Mouse (Mus musculus) embryonic facial prominence, embryonic 11.5 days (tissue): ENCODE results near the gene Olfr71. TPM values are rescaled to one million over a fixed set of nuclear protein-coding genes. Genes with fewer than 3 reads are reported as not detected.
A peak's percentile ranks its signal among the peaks of the same experiment; 100 is the strongest.

Source experiments
- ATAC-seq: fragments of 200-750 bp; cut with Nextera tagmentation; replicated peaks from 2 replicates; pipeline ENCODE4 v1.8.0; 2017; ENCODE audit warnings: low read depth; ENCODE audit not compliant: insufficient number of reproducible peaks, low FRiP score, low TSS enrichment
- DNase-seq: peaks from one replicate; pipeline ENCODE4 v3.0.0-alpha.2; 2015; ENCODE audit warnings: low spot score
- H3K27ac ChIP-seq: fragments of 300-500 bp; sonication (generic); replicated peaks from 2 replicates; pipeline ENCODE4 v1.5.1; 2014; ENCODE audit warnings: mild to moderate bottlenecking, low read depth, low read length, control low read depth
- H3K27me3 ChIP-seq: fragments of 300-500 bp; sonication (generic); 2 replicates; pipeline ENCODE4 v1.6.1; 2014; ENCODE audit warnings: mild to moderate bottlenecking, low read length, moderate library complexity, mixed read lengths; ENCODE audit not compliant: control insufficient read depth, insufficient read depth
- H3K36me3 ChIP-seq: fragments of 300-500 bp; sonication (generic); replicated peaks from 2 replicates; pipeline ENCODE4 v1.6.1; 2014; ENCODE audit warnings: low read depth, mild to moderate bottlenecking, low read length, moderate library complexity, mixed read lengths; ENCODE audit not compliant: control insufficient read depth, insufficient read depth
- H3K4me1 ChIP-seq: fragments of 300-500 bp; sonication (generic); 2 replicates; pipeline ENCODE4 v1.6.1; 2014; ENCODE audit warnings: low read length, mixed read lengths; ENCODE audit not compliant: control insufficient read depth, insufficient read depth
- H3K4me2 ChIP-seq: fragments of 300-500 bp; sonication (generic); 2 replicates; pipeline ENCODE4 v1.6.1; 2014; ENCODE audit warnings: low read depth, mild to moderate bottlenecking, control low read depth, low read length, moderate library complexity
- H3K4me3 ChIP-seq: fragments of 300-500 bp; sonication (generic); 2 replicates; pipeline ENCODE4 v1.5.1; 2014; ENCODE audit warnings: low read depth, low read length, control low read depth
- H3K9ac ChIP-seq: fragments of 300-500 bp; sonication (generic); replicated peaks from 2 replicates; pipeline ENCODE4 v1.6.1; 2014; ENCODE audit warnings: mild to moderate bottlenecking, control low read depth, low read length
- H3K9me3 ChIP-seq: fragments of 300-500 bp; sonication (generic); replicated peaks from 2 replicates; pipeline ENCODE4 v1.6.1; 2016; ENCODE audit warnings: mild to moderate bottlenecking, low read length, inconsistent platforms, mixed read lengths; ENCODE audit not compliant: control insufficient read depth
- WGBS: fragments of 180-500 bp; shearing (Covaris S2); extraction: QIAGEN DNeasy Blood & Tissue Kit; methylation state at CpG from one replicate; pipeline ENCODE4 v1.1.7; 2014; 5-methylcytosine and 5-hydroxymethylcytosine counted together
- polyA plus RNA-seq: library from polyadenylated mRNA; unstranded; fragments of >200 nt; fragmentation: Nextera tagmentation; extraction: Ambion mirVana; gene quantifications from 2 replicates; pipeline ENCODE4 v1.2.1, GENCODE M21; 2014

Gene Olfr71
- not detected in 2 replicates for polyA plus RNA-seq

GRCm38 (mm10) chr4:43709869-43710268 is at the start of gene Olfr71:
TSS of gene Olfr71 (minus strand) at chr4:43710255.
- Histone ChIP-seq H3K36me3 (no peaks in the 10 kb centered on the region), H3K9me3 (no peaks in the 10 kb centered on the region), H3K4me1 (no peaks in the 10 kb centered on the region), H3K27ac (no peak within 1 kb of the TSS), H3K27me3 (no peaks in the 10 kb centered on the region), H3K9ac (no peak within 1 kb of the TSS), H3K4me2 (no peak within 1 kb of the TSS), H3K4me3 (no peak within 1 kb of the TSS)
- ATAC-seq (no peak), DNase-seq (no peak)
- WGBS, result 83% methylated on average over 6 of the region's 6 CpGs

GRCm38 (mm10) chr4:43757213-43757612 is 47.2 kb upstream of the Olfr71 start:
- Histone ChIP-seq H3K27ac (no peak overlapping the region), H3K4me3 (no peak overlapping the region), H3K9ac (no peak overlapping the region), H3K9me3 (no peaks in the 10 kb centered on the region), H3K27me3 (no peaks in the 10 kb centered on the region), H3K4me1 (no peaks in the 10 kb centered on the region), H3K36me3 (no peaks in the 10 kb centered on the region), H3K4me2 (no peak overlapping the region)
- no peak for DNase-seq
- ATAC-seq, result no peak
- WGBS, result 81% methylated on average over 6 of the region's 6 CpGs

GRCm38 (mm10) chr4:43745187-43745586 is 35.1 kb upstream of the Olfr71 start:
- 17% methylated on average over 6 of the region's 6 CpGs for WGBS
- no peaks in the 10 kb centered on the region for H3K36me3 ChIP-seq
- no peaks in the 10 kb centered on the region for H3K9me3 ChIP-seq
- no peaks in the 10 kb centered on the region for H3K27me3 ChIP-seq
- no peak overlapping the region for H3K9ac ChIP-seq
- peak; percentile 79 for DNase-seq
- ATAC-seq, result no peak
- H3K4me3 ChIP-seq, result no peak overlapping the region
- no peak overlapping the region for H3K27ac ChIP-seq
- no peak overlapping the region for H3K4me2 ChIP-seq
- no peaks in the 10 kb centered on the region for H3K4me1 ChIP-seq

GRCm38 (mm10) chr4:43743099-43743498 is 33.0 kb upstream of the Olfr71 start:
- no peak for DNase-seq
- Histone ChIP-seq H3K9me3 (no peaks in the 10 kb centered on the region), H3K4me3 (no peak overlapping the region), H3K9ac (no peak overlapping the region), H3K4me1 (no peaks in the 10 kb centered on the region), H3K36me3 (no peaks in the 10 kb centered on the region), H3K4me2 (no peak overlapping the region), H3K27me3 (no peaks in the 10 kb centered on the region), H3K27ac (no peak overlapping the region)
- 48% methylated on average over 1 of the region's 1 CpGs for WGBS
- no peak for ATAC-seq

- Histone ChIP-seq H3K4me2 (no peak overlapping the region), H3K36me3 (no peaks in the 10 kb centered on the region), H3K9me3 (no peaks in the 10 kb centered on the region), H3K27me3 (no peaks in the 10 kb centered on the region), H3K9ac (no peak overlapping the region), H3K4me3 (no peak overlapping the region), H3K27ac (no peak overlapping the region), H3K4me1 (no peaks in the 10 kb centered on the region)
- 34% methylated on average over 4 of the region's 4 CpGs for WGBS
- ATAC-seq (no peak), DNase-seq (no peak)
Measured at GRCm38 (mm10) chr4:43742637-43743036, 32.6 kb upstream of the Olfr71 start.

GRCm38 (mm10) chr4:43741526-43741925 is 31.5 kb upstream of the Olfr71 start:
- Histone ChIP-seq H3K27ac (no peak overlapping the region), H3K36me3 (no peaks in the 10 kb centered on the region), H3K4me2 (no peak overlapping the region), H3K4me3 (no peak overlapping the region), H3K4me1 (no peaks in the 10 kb centered on the region), H3K9me3 (no peaks in the 10 kb centered on the region), H3K27me3 (no peaks in the 10 kb centered on the region), H3K9ac (no peak overlapping the region)
- WGBS, result 56% methylated on average over 5 of the region's 5 CpGs
- DNase-seq (no peak), ATAC-seq (no peak)

- WGBS, result 70% methylated on average over 8 of the region's 8 CpGs
- no peak for DNase-seq
- H3K9ac ChIP-seq, result no peak overlapping the region
Measured at GRCm38 (mm10) chr4:43738989-43739674, 29.1 kb upstream of the Olfr71 start.

GRCm38 (mm10) chr4:43737144-43737543 is 27.1 kb upstream of the Olfr71 start:
- H3K27me3 ChIP-seq, result no peaks in the 10 kb centered on the region
- DNase-seq (no peak), ATAC-seq (no peak)
- H3K4me3 ChIP-seq, result no peak overlapping the region
- H3K9ac ChIP-seq, result no peak overlapping the region
- no peak overlapping the region for H3K27ac ChIP-seq
- no peaks in the 10 kb centered on the region for H3K9me3 ChIP-seq
- no peaks in the 10 kb centered on the region for H3K36me3 ChIP-seq
- 44% methylated on average over 6 of the region's 6 CpGs for WGBS
- H3K4me1 ChIP-seq, result no peaks in the 10 kb centered on the region
- no peak overlapping the region for H3K4me2 ChIP-seq

More at GRCm38 (mm10) chr4:43738989-43739674, 29.1 kb upstream of the Olfr71 start:
- Histone ChIP-seq H3K36me3 (no peaks in the 10 kb centered on the region), H3K4me3 (no peak overlapping the region), H3K4me1 (no peaks in the 10 kb centered on the region), H3K9me3 (no peaks in the 10 kb centered on the region), H3K27ac (no peak overlapping the region), H3K4me2 (no peak overlapping the region), H3K27me3 (no peaks in the 10 kb centered on the region)
- no peak for ATAC-seq
